Mouse (Mus musculus) CH12.LX (cell line): ENCODE measurements around the gene Tet3. TPM values are rescaled to one million over a fixed set of nuclear protein-coding genes. Genes with fewer than 3 reads are reported as not detected.
A peak's percentile ranks its signal among the peaks of the same experiment; 100 is the strongest.

Experiments used
- DNase-seq: peaks from one replicate; pipeline ENCODE4 v3.0.0-alpha.2; 2013; ENCODE audit errors: extremely low read depth
- H3K27ac ChIP-seq: 2 replicates; pipeline ENCODE4 v1.5.1; 2012; ENCODE audit warnings: low read depth, mild to moderate bottlenecking, control low read depth, moderate library complexity; ENCODE audit not compliant: insufficient read depth
- H3K27me3 ChIP-seq: replicated peaks from 2 replicates; pipeline ENCODE3; 2012; ENCODE audit warnings: inconsistent platforms
- H3K36me3 ChIP-seq, 2 experiments: replicated peaks in 1 of 2; 2 replicates each; pipeline versions ENCODE3 to v1.6.1; 2012; ENCODE audit warnings: inconsistent platforms in 1 of 2, low read length in 1 of 2, mild to moderate bottlenecking in 1 of 2, mixed read lengths in 1 of 2, moderate library complexity in 1 of 2; ENCODE audit not compliant: control insufficient read depth in 1 of 2, insufficient read depth in 1 of 2
- H3K4me1 ChIP-seq, 2 experiments: 2 replicates each; pipeline ENCODE4 v1.6.1; 2012; ENCODE audit warnings: inconsistent platforms in 1 of 2, moderate library complexity in 1 of 2; ENCODE audit not compliant: insufficient read depth in 2 of 2, control insufficient read depth in 1 of 2
- H3K4me2 ChIP-seq: 2 replicates; pipeline ENCODE4 v1.6.1; 2012; ENCODE audit warnings: low read depth, mild to moderate bottlenecking, control low read depth; ENCODE audit not compliant: poor library complexity, insufficient read depth, severe bottlenecking
- H3K4me3 ChIP-seq, 3 experiments: fragments of 150-350 bp in 1 of 3; sonication (generic) in 1 of 3; replicated peaks in 1 of 3; 2 replicates each; pipeline versions ENCODE3 to v1.5.1; 2011 to 2012; ENCODE audit warnings: low read depth in 2 of 3, low read length in 2 of 3, mild to moderate bottlenecking in 2 of 3, moderate library complexity in 2 of 3, control low read depth in 1 of 3, improper control_type of control experiment in 1 of 3, inconsistent platforms in 1 of 3, mixed read lengths in 1 of 3; ENCODE audit not compliant: poor library complexity in 1 of 3
- H3K79me2 ChIP-seq: replicated peaks from 2 replicates; pipeline ENCODE4 v1.6.1; 2012; ENCODE audit warnings: mild to moderate bottlenecking, moderate library complexity; ENCODE audit not compliant: control insufficient read depth, poor library complexity, insufficient read depth, severe bottlenecking; ENCODE audit errors: extremely low read depth
- H3K9ac ChIP-seq: 2 replicates; pipeline ENCODE4 v1.6.1; 2012; ENCODE audit warnings: low read depth, mild to moderate bottlenecking, control low read depth, moderate library complexity; ENCODE audit not compliant: insufficient read depth
- H3K9me3 ChIP-seq: replicated peaks from 2 replicates; pipeline ENCODE3; 2012; ENCODE audit warnings: low read length, inconsistent platforms, mixed read lengths
- CTCF ChIP-seq, 2 experiments: IDR thresholded peaks in 1 of 2; conservative IDR thresholded peaks in 1 of 2; 2 replicates each; pipeline ENCODE4 v1.5.1; 2011 to 2012; ENCODE audit warnings: low read depth in 2 of 2, low read length in 2 of 2, improper control_type of control experiment in 1 of 2, inconsistent platforms in 1 of 2, mild to moderate bottlenecking in 1 of 2, moderate library complexity in 1 of 2
- ETS1 ChIP-seq: conservative IDR thresholded peaks from 2 replicates; pipeline ENCODE4 v1.6.1; 2012; ENCODE audit warnings: low read depth, mild to moderate bottlenecking, inconsistent platforms, low read length, improper control_type of control experiment, moderate library complexity
- HCFC1 ChIP-seq: IDR thresholded peaks from 2 replicates; pipeline ENCODE4 v1.6.1; 2012; ENCODE audit warnings: low read depth, mild to moderate bottlenecking, inconsistent platforms, low read length, improper control_type of control experiment
- IRF4 ChIP-seq: IDR thresholded peaks from 2 replicates; pipeline ENCODE4 v1.6.1; 2014; ENCODE audit warnings: low read depth, mild to moderate bottlenecking, inconsistent platforms, low read length, improper control_type of control experiment
- JUN ChIP-seq: IDR thresholded peaks from 2 replicates; pipeline ENCODE4 v1.6.1; 2011; ENCODE audit warnings: low read depth, mild to moderate bottlenecking, low read length, improper control_type of control experiment, moderate library complexity; ENCODE audit not compliant: insufficient read depth
- JUND ChIP-seq: conservative IDR thresholded peaks from 2 replicates; pipeline ENCODE4 v1.6.1; 2011; ENCODE audit warnings: low read depth, low read length, improper control_type of control experiment
- KAT2A ChIP-seq: IDR thresholded peaks from 2 replicates; pipeline ENCODE4 v1.6.1; 2012; ENCODE audit warnings: low read length, improper control_type of control experiment, inconsistent platforms; ENCODE audit not compliant: insufficient replicate concordance
- MAFK ChIP-seq: IDR thresholded peaks from 2 replicates; pipeline ENCODE4 v1.6.1; 2011; ENCODE audit warnings: low read length, improper control_type of control experiment; ENCODE audit not compliant: insufficient replicate concordance
- MAX ChIP-seq: IDR thresholded peaks from 2 replicates; pipeline ENCODE4 v1.6.1; 2011; ENCODE audit warnings: low read length, improper control_type of control experiment
- MAZ ChIP-seq: IDR thresholded peaks from 2 replicates; pipeline ENCODE4 v1.6.1; 2012; ENCODE audit warnings: low read depth, mild to moderate bottlenecking, inconsistent platforms, low read length, improper control_type of control experiment, moderate library complexity
- MXI1 ChIP-seq: IDR thresholded peaks from 2 replicates; pipeline ENCODE4 v1.6.1; 2011; ENCODE audit warnings: mild to moderate bottlenecking, low read depth, low read length, improper control_type of control experiment
- MYC ChIP-seq: IDR thresholded peaks from 2 replicates; pipeline ENCODE4 v1.6.1; 2011; ENCODE audit warnings: low read depth, mild to moderate bottlenecking, improper control_type of control experiment, low read length
- NRF1 ChIP-seq: IDR thresholded peaks from 2 replicates; pipeline ENCODE4 v1.6.1; 2014; ENCODE audit warnings: low read depth, mild to moderate bottlenecking, inconsistent platforms, low read length, improper control_type of control experiment, moderate library complexity
- PAX5 ChIP-seq: IDR thresholded peaks from 2 replicates; pipeline ENCODE4 v1.6.1; 2012; ENCODE audit warnings: low read length, inconsistent platforms, mixed read lengths
- POLR2A ChIP-seq: IDR thresholded peaks from 2 replicates; pipeline ENCODE4 v1.6.1; 2011; ENCODE audit warnings: low read depth, mild to moderate bottlenecking, improper control_type of control experiment, low read length
- POLR2AphosphoS2 ChIP-seq: IDR thresholded peaks from 2 replicates; pipeline ENCODE4 v1.6.1; 2011; ENCODE audit warnings: low read depth, low read length, improper control_type of control experiment
- RCOR1 ChIP-seq: conservative IDR thresholded peaks from 2 replicates; pipeline ENCODE4 v1.6.1; 2012; ENCODE audit warnings: low read depth, mild to moderate bottlenecking, inconsistent platforms, low read length, improper control_type of control experiment
- SIN3A ChIP-seq: IDR thresholded peaks from 2 replicates; pipeline ENCODE4 v1.6.1; 2012; ENCODE audit warnings: low read length, improper control_type of control experiment, inconsistent platforms
- SMC3 ChIP-seq: IDR thresholded peaks from 2 replicates; pipeline ENCODE4 v1.6.1; 2011; ENCODE audit warnings: low read depth, low read length, improper control_type of control experiment
- TBP ChIP-seq: conservative IDR thresholded peaks from 2 replicates; pipeline ENCODE4 v1.6.1; 2011; ENCODE audit warnings: low read depth, low read length, improper control_type of control experiment
- TCF12 ChIP-seq: IDR thresholded peaks from 2 replicates; pipeline ENCODE4 v1.6.1; 2014; ENCODE audit warnings: low read depth, mild to moderate bottlenecking, inconsistent platforms, low read length, improper control_type of control experiment
- ZC3H11A ChIP-seq: IDR thresholded peaks from 2 replicates; pipeline ENCODE4 v1.6.1; 2012; ENCODE audit warnings: low read depth, mild to moderate bottlenecking, inconsistent platforms, low read length, improper control_type of control experiment
- ZMIZ1 ChIP-seq: IDR thresholded peaks from 2 replicates; pipeline ENCODE4 v1.6.1; 2012; ENCODE audit warnings: low read depth, mild to moderate bottlenecking, inconsistent platforms, low read length, improper control_type of control experiment
- ZNF384 ChIP-seq: IDR thresholded peaks from 2 replicates; pipeline ENCODE4 v1.6.1; 2012; ENCODE audit warnings: low read depth, low read length, improper control_type of control experiment, inconsistent platforms
- dilution Hi-C: fragments of 300-500 bp; cut with MboI; formaldehyde crosslinking; loops from 2 replicates; pipeline ENCODE4 v1.14.3; 2020; ENCODE audit warnings: low sequenced_read_pairs; ENCODE audit not compliant: extremely low pct_unique_long_range_greater_than_20kb, extremely low pct_ligation_motif_present
- in situ Hi-C: fragments of 300-500 bp; cut with MboI; formaldehyde crosslinking; loops from 3 replicates; pipeline ENCODE4 v1.14.3; 2019; ENCODE audit warnings: low sequenced_read_pairs, low pct_ligation_motif_present, low pct_unique_long_range_greater_than_20kb, mixed read lengths
- polyA plus RNA-seq: library from polyadenylated mRNA; unstranded; fragments of >175 nt; gene quantifications from 2 replicates; pipeline ENCODE4 v1.2.1, GENCODE M21; 2012; ENCODE audit warnings: low read depth; ENCODE audit not compliant: insufficient read length
- total RNA-seq, 2 experiments: library from RNA; depleted of rRNA; stranded (reverse); fragments of 300-350 nt in 1 of 2; fragments of >200 nt in 1 of 2; gene quantifications; 2 replicates each; pipeline ENCODE4 v1.2.3; 2012 to 2014

The Tet3 gene
- total and polyA plus RNA-seq, 3 experiments, result 3.2 to 10.0 (median 8.2) TPM

DNA sequence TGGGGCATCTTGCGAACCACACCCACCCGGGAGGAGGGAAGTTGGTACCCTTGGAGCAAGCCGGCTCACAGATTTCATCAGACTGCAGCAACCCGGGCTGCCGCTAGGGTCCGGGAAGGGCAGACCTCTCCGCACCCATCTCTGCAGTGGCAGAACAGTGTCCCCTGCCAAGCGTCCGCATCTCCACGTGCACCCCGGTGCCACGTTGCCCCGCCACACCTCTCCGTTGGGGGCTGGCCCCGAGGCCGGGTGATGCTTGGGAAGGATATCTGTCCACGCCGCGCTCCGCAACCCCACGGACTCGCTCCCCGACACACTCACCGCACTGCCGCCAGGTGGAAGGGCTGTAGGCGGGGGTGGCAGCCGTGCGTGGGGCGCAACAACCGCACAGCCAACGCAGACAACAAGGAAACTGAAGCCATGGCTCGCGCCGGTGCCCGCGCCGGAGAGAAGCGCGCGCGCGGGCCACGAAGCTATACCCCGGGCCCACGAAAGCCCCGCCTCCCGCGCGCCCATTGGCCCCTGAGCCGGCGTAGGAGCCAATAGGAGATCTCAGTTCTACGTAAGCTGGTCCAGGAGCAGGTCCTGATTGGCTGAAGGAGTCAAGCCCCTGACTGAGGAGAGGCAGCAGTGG, 141.7 kb downstream of the Tet3 start (continued):
- no peak for TF ChIP-seq PAX5
- peak; percentile 44; the same call in 1 of the 2 replicates for TF ChIP-seq HCFC1
- TF ChIP-seq TBP, result peak; percentile 77
- TF ChIP-seq POLR2AphosphoS2, result peak; percentile 91
- TF ChIP-seq POLR2A, result peak; percentile 96
- TF ChIP-seq TCF12, result peak; percentile 80
- no peak for TF ChIP-seq ZNF384
- TF ChIP-seq ZMIZ1, result peak; percentile 89
- no peak for TF ChIP-seq MAFK
- TF ChIP-seq CTCF (conservative IDR thresholded peaks at IDR 0.05 in 1 of 2, IDR thresholded peaks at IDR 0.05 in 1 of 2; ENCODE audit: low read depth in 2 of 2, low read length in 2 of 2), result peak; percentile 41 to 68; a peak in 3 of 4 replicates
- TF ChIP-seq SMC3, result peak; percentile 41

DNA sequence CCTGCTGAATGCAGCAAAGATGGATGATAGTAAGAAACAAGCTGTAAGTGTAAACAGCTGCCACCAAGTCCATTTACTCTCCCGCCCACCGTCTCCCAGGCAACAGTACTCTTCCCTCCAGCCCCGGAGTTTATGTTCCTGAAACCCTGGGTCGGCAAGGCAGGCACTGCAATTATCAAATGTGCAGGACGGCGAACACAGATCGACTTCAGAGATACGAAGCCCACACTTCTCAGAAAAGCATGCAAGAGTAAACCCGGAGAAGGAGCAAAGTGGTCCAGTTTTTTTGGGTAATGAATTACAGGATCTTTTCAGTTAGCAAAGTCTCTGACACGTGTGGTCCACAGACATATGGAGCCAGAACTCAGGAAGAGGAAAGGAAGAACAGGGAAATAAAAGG, 142.9 kb downstream of the Tet3 start:
- dilution Hi-C loops, result no loop called here
- peaks cover 9 to 42% of the 10 kb centered on the region in 2 experiments for H3K4me1 ChIP-seq
- peaks cover 54% of the 10 kb centered on the region for H3K79me2 ChIP-seq
- peak; percentile 61 for DNase-seq
- peak overlapping the region; percentile 96 for H3K4me2 ChIP-seq
- H3K9me3 ChIP-seq, result no peaks in the 10 kb centered on the region
- H3K36me3 ChIP-seq, result peaks cover 26 to 41% of the 10 kb centered on the region in 2 experiments
- no peak for TF ChIP-seq IRF4
- no peak for TF ChIP-seq MAX
- 0 out of 2 replicates have a peak, but pooled peaks have one; percentile 12 for TF ChIP-seq MYC
- peak; percentile 95 for TF ChIP-seq SIN3A
- in situ Hi-C loops, result no loop called here
- peak overlapping the region; percentile 97 for H3K9ac ChIP-seq
- H3K27me3 ChIP-seq, result no peaks in the 10 kb centered on the region
- H3K27ac ChIP-seq, result no peak overlapping the region; the same call in 1 of the 2 replicates
- peak overlapping the region; percentile 89 to 98 (median 97) for H3K4me3 ChIP-seq

DNA sequence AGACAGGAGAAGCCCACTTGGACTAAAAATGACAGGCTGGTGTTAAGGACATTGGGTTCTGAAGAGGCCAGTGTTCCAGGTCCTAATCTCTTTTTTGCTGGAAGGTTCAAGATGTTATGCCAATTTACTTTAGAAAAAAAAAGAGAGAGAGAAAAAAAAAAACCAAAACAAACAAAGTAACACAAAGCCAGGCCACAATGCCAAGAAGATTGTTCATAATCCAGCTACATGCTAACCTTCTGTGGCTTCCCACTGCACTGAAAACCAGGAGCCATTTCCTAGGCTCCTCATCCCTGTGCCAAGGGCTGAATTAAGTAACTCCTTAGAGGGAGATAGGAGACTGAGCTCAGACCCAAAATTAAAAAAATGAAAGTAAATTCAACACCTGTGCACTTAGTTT, 143.6 kb downstream of the Tet3 start:
- H3K36me3 ChIP-seq, result peaks cover 33 to 48% of the 10 kb centered on the region in 2 experiments
- in situ Hi-C loops, result no loop called here

More for the DNA sequence above, 143.6 kb downstream of the Tet3 start:
- H3K4me1 ChIP-seq, result peaks cover 5 to 35% of the 10 kb centered on the region in 2 experiments
- H3K9ac ChIP-seq, result peak overlapping the region; percentile 97
- dilution Hi-C loops, result no loop called here
- no peak for DNase-seq
- no peak overlapping the region for H3K27ac ChIP-seq
- H3K9me3 ChIP-seq, result no peaks in the 10 kb centered on the region
- H3K79me2 ChIP-seq, result peaks cover 54% of the 10 kb centered on the region
- peak overlapping the region; percentile 96 for H3K4me2 ChIP-seq
- H3K27me3 ChIP-seq, result no peaks in the 10 kb centered on the region
- TF ChIP-seq JUND (no peak), ETS1 (no peak), RCOR1 (no peak), MAFK (no peak), POLR2A (no peak), NRF1 (no peak), SIN3A (no peak), JUN (no peak), MAZ (no peak), HCFC1 (no peak), ZNF384 (no peak), KAT2A (no peak), ZC3H11A (no peak), TBP (no peak), MXI1 (no peak)
- H3K4me3 ChIP-seq, result peak overlapping the region; percentile 89 to 98 (median 97)
